Mouse (Mus musculus) cerebellum, adult 2 months (tissue): ENCODE measurements at regions not wholly inside any gene's neighbourhood (a gene's known extent, or its start where the extent isn't known, plus 50 kb on each side); places are given as distances from the start of the nearest gene placed in this dataset.

Source experiments
- CTCF ChIP-seq: fragments of 200-500 bp; IDR thresholded peaks from 2 replicates; pipeline ENCODE4 v1.5.1; 2011; ENCODE audit warnings: low read depth, mild to moderate bottlenecking, control low read depth, low read length, moderate library complexity, borderline replicate concordance; ENCODE audit not compliant: insufficient read depth
- POLR2A ChIP-seq: fragments of 200-500 bp; IDR thresholded peaks from 2 replicates; pipeline ENCODE4 v1.6.1; 2011; ENCODE audit warnings: low read length, control low read depth, borderline replicate concordance; ENCODE audit not compliant: insufficient read depth

- TF ChIP-seq POLR2A = no peak
- no peak for TF ChIP-seq CTCF
These were observed 733.5 kb downstream of the Fam19a2 start for GRCm38 (mm10) chr10:123997260-123997659.
